Mouse (Mus musculus) heart, embryonic 14.5 days (tissue): Measurements from ENCODE around the gene Olfr684. TPM values are rescaled to one million over a fixed set of nuclear protein-coding genes. Genes with fewer than 3 reads are reported as not detected.

Source experiments
- ATAC-seq: fragments of 200-750 bp; cut with Nextera tagmentation; 2 replicates; pipeline ENCODE4 v1.8.0; 2017; ENCODE audit warnings: low read depth, moderate TSS enrichment; ENCODE audit not compliant: insufficient number of reproducible peaks, insufficient read depth, low FRiP score
- H3K27ac ChIP-seq, 2 experiments: fragments of 200-500 bp in 1 of 2; fragments of 300-500 bp in 1 of 2; sonication (generic) in 1 of 2; replicated peaks in 1 of 2; 2 replicates each; pipeline ENCODE4 v1.5.1; 2012 to 2014; ENCODE audit warnings: low read depth in 2 of 2, low read length in 2 of 2, control low read depth in 1 of 2, mild to moderate bottlenecking in 1 of 2, mixed read lengths in 1 of 2; ENCODE audit not compliant: control insufficient read depth in 1 of 2, insufficient read depth in 1 of 2
- H3K27me3 ChIP-seq: fragments of 300-500 bp; sonication (generic); 2 replicates; pipeline ENCODE4 v1.6.1; 2014; ENCODE audit warnings: mild to moderate bottlenecking, low read length, control low read depth; ENCODE audit not compliant: control insufficient read depth, insufficient read depth
- H3K36me3 ChIP-seq: fragments of 300-500 bp; sonication (generic); 2 replicates; pipeline ENCODE4 v1.6.1; 2014; ENCODE audit warnings: mild to moderate bottlenecking, control low read depth, low read length, mixed read lengths; ENCODE audit not compliant: control insufficient read depth, insufficient read depth
- H3K4me1 ChIP-seq, 2 experiments: fragments of 200-500 bp in 1 of 2; fragments of 300-500 bp in 1 of 2; sonication (generic) in 1 of 2; 2 replicates each; pipeline ENCODE4 v1.6.1; 2012 to 2014; ENCODE audit warnings: low read length in 2 of 2, control low read depth in 1 of 2, mixed read lengths in 1 of 2; ENCODE audit not compliant: control insufficient read depth in 2 of 2, insufficient read depth in 2 of 2
- H3K4me2 ChIP-seq: fragments of 300-500 bp; sonication (generic); 2 replicates; pipeline ENCODE4 v1.6.1; 2014; ENCODE audit warnings: mild to moderate bottlenecking, low read length
- H3K4me3 ChIP-seq, 2 experiments: fragments of 200-500 bp in 1 of 2; fragments of 300-500 bp in 1 of 2; sonication (generic) in 1 of 2; 2 replicates each; pipeline ENCODE4 v1.5.1; 2012 to 2014; ENCODE audit warnings: low read length in 2 of 2, mild to moderate bottlenecking in 2 of 2, control low read depth in 1 of 2, low read depth in 1 of 2, moderate library complexity in 1 of 2; ENCODE audit not compliant: control insufficient read depth in 1 of 2, insufficient read depth in 1 of 2
- H3K9ac ChIP-seq: fragments of 300-500 bp; sonication (generic); 2 replicates; pipeline ENCODE4 v1.6.1; 2014; ENCODE audit warnings: mild to moderate bottlenecking, low read length
- H3K9me3 ChIP-seq: fragments of 300-500 bp; sonication (generic); 2 replicates; pipeline ENCODE4 v1.6.1; 2016; ENCODE audit warnings: low read length, control low read depth; ENCODE audit not compliant: control insufficient read depth
- WGBS: fragments of 180-500 bp; shearing (Covaris S2); extraction: QIAGEN DNeasy Blood & Tissue Kit; methylation state at CpG from one replicate; pipeline ENCODE4 v1.1.7; 2014; 5-methylcytosine and 5-hydroxymethylcytosine counted together
- polyA plus RNA-seq: library from polyadenylated mRNA; unstranded; fragments of >200 nt; fragmentation: Nextera tagmentation; extraction: Ambion mirVana; gene quantifications from 2 replicates; pipeline ENCODE4 v1.2.1, GENCODE M21; 2014

Olfr684 gene
- polyA plus RNA-seq: not detected in 2 replicates

GRCm38 (mm10) chr7:105163553-105163952, at the start of gene Olfr684:
TSS of gene Olfr684 (minus strand) at chr7:105163653.
- ATAC-seq: no peak
- no peaks in the 10 kb centered on the region for H3K4me1 ChIP-seq
- no peak within 1 kb of the TSS for H3K27ac ChIP-seq
- H3K27me3 ChIP-seq: no peaks in the 10 kb centered on the region
- no peak within 1 kb of the TSS for H3K4me2 ChIP-seq
- no peaks in the 10 kb centered on the region for H3K36me3 ChIP-seq
- WGBS: 42% methylated on average over 1 of the region's 1 CpGs
- no peak within 1 kb of the TSS for H3K9ac ChIP-seq
- H3K9me3 ChIP-seq: no peaks in the 10 kb centered on the region
- no peak within 1 kb of the TSS for H3K4me3 ChIP-seq

GRCm38 (mm10) chr7:105207385-105207784, 43.9 kb upstream of the Olfr684 start, which contains the start of gene Olfr686:
TSS of gene Olfr686 (minus strand) at chr7:105207485.
- Histone ChIP-seq H3K9me3 (no peaks in the 10 kb centered on the region), H3K4me1 (no peaks in the 10 kb centered on the region), H3K27ac (no peak within 1 kb of the TSS), H3K27me3 (no peaks in the 10 kb centered on the region), H3K4me2 (no peak within 1 kb of the TSS), H3K4me3 (no peak within 1 kb of the TSS), H3K9ac (no peak within 1 kb of the TSS), H3K36me3 (no peaks in the 10 kb centered on the region)
- no peak for ATAC-seq

GRCm38 (mm10) chr7:105185912-105186311, 22.5 kb upstream of the Olfr684 start, which contains the start of gene Olfr685:
TSS of gene Olfr685 (minus strand) at chr7:105186012.
- Histone ChIP-seq H3K4me2 (no peak within 1 kb of the TSS), H3K4me3 (no peak within 1 kb of the TSS), H3K27ac (no peak within 1 kb of the TSS), H3K27me3 (no peaks in the 10 kb centered on the region), H3K9ac (no peak within 1 kb of the TSS), H3K4me1 (no peaks in the 10 kb centered on the region), H3K36me3 (no peaks in the 10 kb centered on the region), H3K9me3 (no peaks in the 10 kb centered on the region)
- WGBS: 69% methylated on average over 1 of the region's 1 CpGs
- ATAC-seq: no peak

GRCm38 (mm10) chr7:105170773-105171172, 7.3 kb upstream of the Olfr684 start:
- Histone ChIP-seq H3K27me3 (no peaks in the 10 kb centered on the region), H3K4me3 (no peak overlapping the region), H3K9ac (no peak overlapping the region), H3K27ac (no peak overlapping the region), H3K4me2 (no peak overlapping the region), H3K9me3 (no peaks in the 10 kb centered on the region), H3K4me1 (no peaks in the 10 kb centered on the region), H3K36me3 (no peaks in the 10 kb centered on the region)
- ATAC-seq: no peak
- 36% methylated on average over 4 of the region's 4 CpGs for WGBS

- Histone ChIP-seq H3K27me3 (no peaks in the 10 kb centered on the region), H3K9ac (no peak within 1 kb of the TSS), H3K27ac (no peak within 1 kb of the TSS), H3K9me3 (no peaks in the 10 kb centered on the region), H3K36me3 (no peaks in the 10 kb centered on the region), H3K4me2 (no peak within 1 kb of the TSS), H3K4me3 (no peak within 1 kb of the TSS), H3K4me1 (no peaks in the 10 kb centered on the region; a peak in 1 of 4 replicates)
- WGBS: 59% methylated on average over 1 of the region's 1 CpGs
- ATAC-seq: no peak
Measured at GRCm38 (mm10) chr7:105146912-105147311, 16.5 kb downstream of the Olfr684 start, which contains the start of gene Olfr683. TSS of gene Olfr683 (minus strand) at chr7:105147012.

GRCm38 (mm10) chr7:105141275-105141674, 22.2 kb downstream of the Olfr684 start:
- Histone ChIP-seq H3K27ac (no peak overlapping the region), H3K4me2 (no peak overlapping the region), H3K4me3 (no peak overlapping the region), H3K36me3 (no peaks in the 10 kb centered on the region), H3K9ac (no peak overlapping the region), H3K4me1 (no peaks in the 10 kb centered on the region; a peak in 1 of 4 replicates), H3K9me3 (no peaks in the 10 kb centered on the region), H3K27me3 (no peaks in the 10 kb centered on the region)
- 66% methylated on average over 2 of the region's 2 CpGs for WGBS
- ATAC-seq: no peak

GRCm38 (mm10) chr7:105116536-105116935, 46.9 kb downstream of the Olfr684 start, which contains the start of gene Olfr681:
TSS of gene Olfr681 (plus strand) at chr7:105116836.
- ATAC-seq: no peak
- H3K9me3 ChIP-seq: no peaks in the 10 kb centered on the region
- H3K4me2 ChIP-seq: no peak within 1 kb of the TSS
- no peak within 1 kb of the TSS for H3K9ac ChIP-seq
- no peaks in the 10 kb centered on the region for H3K36me3 ChIP-seq
- H3K27me3 ChIP-seq: no peaks in the 10 kb centered on the region
- no peaks in the 10 kb centered on the region for H3K4me1 ChIP-seq
- no peak within 1 kb of the TSS for H3K27ac ChIP-seq
- H3K4me3 ChIP-seq: no peak within 1 kb of the TSS
